Mouse (Mus musculus) spleen, adult 2 months (tissue): ENCODE measurements around the gene Gpx6.

Experiments
- CTCF ChIP-seq: fragments of 200-500 bp; IDR thresholded peaks from 2 replicates; pipeline ENCODE4 v1.5.1; 2011; ENCODE audit warnings: mild to moderate bottlenecking, inconsistent platforms; ENCODE audit not compliant: insufficient read depth, insufficient read length, insufficient replicate concordance; ENCODE audit errors: extremely low read depth
- POLR2A ChIP-seq: fragments of 200-500 bp; IDR thresholded peaks from 2 replicates; pipeline ENCODE4 v1.6.1; 2011; ENCODE audit warnings: low read depth, low read length, inconsistent platforms

DNA sequence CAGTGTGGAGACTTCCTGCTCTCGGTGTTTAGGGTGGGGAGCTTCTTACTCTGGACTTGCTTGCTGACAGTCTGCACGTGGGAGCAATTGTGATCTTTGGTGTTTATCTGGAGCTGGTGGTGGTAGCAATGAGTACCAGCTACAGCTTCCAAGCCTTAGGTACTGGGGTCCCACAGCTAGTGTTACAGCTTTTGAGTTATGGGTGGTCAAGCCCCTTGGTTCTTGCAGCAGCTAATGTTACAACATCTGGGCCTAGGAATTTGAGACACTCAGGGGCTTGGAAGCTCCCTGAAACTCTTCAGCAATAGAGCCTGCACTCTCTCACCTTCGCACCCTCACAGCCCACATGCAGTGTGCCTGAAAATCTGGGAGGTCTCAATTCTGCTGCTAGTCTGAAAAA lies 8.3 kb downstream of the Gpx6 start:
- TF ChIP-seq CTCF (no peak), POLR2A (no peak)
